Mouse (Mus musculus) embryonic fibroblast, embryonic 13.5 days (primary cell): ENCODE results near the gene Acad10.

Experiments used
- CTCF ChIP-seq: IDR thresholded peaks from 2 replicates; pipeline ENCODE4 v1.5.1; 2011; ENCODE audit warnings: mild to moderate bottlenecking, control low read depth, low read length, moderate library complexity, borderline replicate concordance; ENCODE audit not compliant: insufficient read depth
- POLR2A ChIP-seq: IDR thresholded peaks from 2 replicates; pipeline ENCODE4 v1.6.1; 2011; ENCODE audit warnings: low read depth, mild to moderate bottlenecking, control low read depth, low read length, moderate library complexity

GRCm38 (mm10) chr5:121660059-121660896 is at the start of gene Acad10, which contains the start of gene Brap:
- TF ChIP-seq CTCF (no peak), POLR2A (peak; percentile 92)
